Mouse (Mus musculus): ENCODE measurements around the gene Pde3a.
A peak's percentile ranks its signal among the peaks of the same experiment; 100 is the strongest.

Gene Pde3a

GRCm38 (mm10) chr6:141327134-141327533 lies 78.1 kb downstream of the Pde3a start:
- DNase-seq (ENCODE audit: low read depth) = peak; percentile 57

DNA sequence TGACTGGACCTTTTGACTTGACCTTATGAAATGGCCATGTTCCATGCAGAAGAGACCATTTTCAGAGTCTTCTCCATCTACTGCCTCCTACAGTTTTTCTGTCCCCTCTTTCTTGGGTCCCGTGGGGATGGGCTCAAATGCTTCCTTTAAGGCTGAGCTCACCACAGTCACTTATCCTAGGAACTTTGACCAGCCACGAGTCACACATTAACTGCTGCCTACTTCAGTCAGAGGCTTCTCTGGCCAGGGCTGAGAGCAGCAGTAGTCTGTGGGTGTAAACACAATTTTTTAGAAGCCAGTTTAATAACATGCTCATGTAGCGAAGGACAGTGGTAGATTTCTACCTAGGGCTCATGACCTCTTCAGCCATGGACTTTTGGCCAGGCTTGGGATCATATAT lies 79.0 kb downstream of the Pde3a start:
- no peak for DNase-seq (ENCODE audit: low read depth)

GRCm38 (mm10) chr6:141331464-141331863 lies 82.4 kb downstream of the Pde3a start:
- peak; percentile 29 for DNase-seq (ENCODE audit: low read depth)

- no peak for DNase-seq (ENCODE audit: low read depth)
Measured at GRCm38 (mm10) chr6:141332613-141333165, 83.6 kb downstream of the Pde3a start.

- DNase-seq (ENCODE audit: low read depth) = peak; percentile 64
Measured at GRCm38 (mm10) chr6:141333245-141333644, 84.2 kb downstream of the Pde3a start.

GRCm38 (mm10) chr6:141335878-141336277 lies 86.8 kb downstream of the Pde3a start:
- no peak for DNase-seq (ENCODE audit: low read depth)

DNA sequence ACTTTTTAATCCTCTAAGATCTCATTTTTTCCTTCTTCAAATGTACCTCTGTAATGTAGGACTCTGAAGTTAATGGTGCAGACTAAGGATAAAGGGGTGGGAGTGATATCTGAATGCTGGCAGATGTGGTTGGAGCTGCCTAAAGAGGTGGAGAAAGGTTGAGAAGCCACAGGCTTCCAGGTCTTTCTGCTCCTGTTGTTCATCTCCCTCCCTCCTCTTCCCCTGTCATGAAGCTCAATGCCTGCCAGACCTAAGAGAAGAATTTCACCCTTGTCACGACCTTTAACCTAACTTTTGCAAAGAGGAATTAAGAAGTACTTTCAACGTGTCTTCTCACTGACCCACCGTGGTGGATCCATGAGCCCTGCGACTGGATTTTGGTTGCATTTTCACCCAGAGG lies 87.4 kb downstream of the Pde3a start:
- DNase-seq (ENCODE audit: low read depth) = no peak

- DNase-seq (ENCODE audit: low read depth) = no peak
Measured at GRCm38 (mm10) chr6:141337673-141338072, 88.6 kb downstream of the Pde3a start.

GRCm38 (mm10) chr6:141341385-141341784 lies 92.3 kb downstream of the Pde3a start:
- no peak for DNase-seq (ENCODE audit: low read depth)

GRCm38 (mm10) chr6:141347870-141348269 lies 98.8 kb downstream of the Pde3a start:
- no peak for DNase-seq (ENCODE audit: low read depth)

DNA sequence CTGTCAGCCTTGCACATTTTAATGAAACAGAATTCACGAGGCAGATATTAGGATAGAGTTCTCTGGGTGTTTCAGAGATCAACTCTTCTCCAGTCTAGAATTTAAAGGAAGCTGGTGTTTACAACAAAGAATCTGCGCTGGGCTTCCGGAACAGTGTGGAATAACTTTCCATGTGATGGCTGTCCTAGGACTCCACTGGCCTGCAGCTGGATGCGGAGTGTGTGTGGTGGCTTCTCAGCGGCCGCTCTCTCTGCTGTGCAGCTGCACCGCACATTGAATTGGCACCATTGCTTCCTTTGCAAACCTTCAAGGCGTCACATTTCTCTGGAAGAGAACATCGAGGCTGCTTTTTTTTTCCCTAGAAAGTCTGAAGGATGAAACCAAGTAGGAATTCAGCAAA lies 99.5 kb downstream of the Pde3a start:
- no peak for DNase-seq (ENCODE audit: low read depth)

- peak; percentile 22 for DNase-seq (ENCODE audit: low read depth)
Measured at GRCm38 (mm10) chr6:141350261-141350660, 101.2 kb downstream of the Pde3a start.

DNA sequence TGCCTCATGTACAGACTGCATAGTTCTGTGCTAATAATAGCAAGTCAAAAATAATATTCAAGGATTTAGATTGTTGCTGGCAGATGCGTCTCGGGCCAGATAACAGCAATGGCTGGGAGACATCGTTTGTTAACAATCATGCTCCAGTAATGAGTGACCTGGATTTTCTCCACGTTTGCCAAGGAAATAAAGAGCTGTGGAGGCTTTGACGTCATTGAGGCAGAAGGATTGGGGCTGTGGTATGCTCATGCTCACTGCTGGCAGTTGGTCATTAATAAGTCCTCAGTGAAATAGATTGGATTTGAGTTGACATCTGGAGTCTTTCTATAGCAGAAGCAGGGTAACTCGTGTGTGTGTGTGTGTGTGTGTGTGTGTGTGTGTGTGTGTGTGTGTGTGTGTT lies 103.2 kb downstream of the Pde3a start:
- DNase-seq (ENCODE audit: low read depth) = peak; percentile 36

GRCm38 (mm10) chr6:141363664-141364063 lies 114.6 kb downstream of the Pde3a start:
- no peak for DNase-seq (ENCODE audit: low read depth)

GRCm38 (mm10) chr6:141367037-141367436 lies 118.0 kb downstream of the Pde3a start:
- no peak for DNase-seq (ENCODE audit: low read depth)

- peak; percentile 66 for DNase-seq (ENCODE audit: low read depth)
Measured at GRCm38 (mm10) chr6:141372697-141373096, 123.6 kb downstream of the Pde3a start.

DNA sequence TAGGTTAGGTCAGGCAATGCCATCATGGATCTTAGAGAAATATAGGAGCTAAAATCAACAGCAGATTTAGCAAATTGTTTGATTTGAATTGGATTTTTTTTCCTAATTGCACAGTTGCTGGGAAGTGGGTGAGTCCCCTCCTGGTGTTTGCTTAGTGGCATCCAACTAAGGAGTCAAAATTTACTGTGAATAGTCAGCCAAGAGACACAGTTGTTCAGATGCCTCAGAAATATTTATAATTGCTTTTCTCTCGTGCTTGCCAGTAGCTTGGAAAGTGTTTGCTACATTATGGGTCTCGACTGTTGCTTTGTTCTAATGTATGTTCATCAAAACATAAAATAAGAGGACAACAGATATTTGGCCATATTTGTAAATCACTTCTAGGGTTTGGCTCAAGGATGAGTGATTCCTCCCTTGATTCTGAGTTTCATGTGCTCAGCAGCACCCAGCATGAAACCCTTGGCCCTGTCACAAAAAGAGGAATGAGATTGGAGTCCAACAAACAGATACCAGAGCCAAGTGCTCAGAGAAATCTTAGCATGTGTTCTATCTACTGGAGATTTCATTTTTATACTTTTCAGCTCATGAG lies 125.5 kb downstream of the Pde3a start:
- no peak for DNase-seq (ENCODE audit: low read depth)

GRCm38 (mm10) chr6:141375155-141375554 lies 126.1 kb downstream of the Pde3a start:
- no peak for DNase-seq (ENCODE audit: low read depth)

GRCm38 (mm10) chr6:141380927-141381326 lies 131.9 kb downstream of the Pde3a start:
- DNase-seq (ENCODE audit: low read depth) = no peak

DNA sequence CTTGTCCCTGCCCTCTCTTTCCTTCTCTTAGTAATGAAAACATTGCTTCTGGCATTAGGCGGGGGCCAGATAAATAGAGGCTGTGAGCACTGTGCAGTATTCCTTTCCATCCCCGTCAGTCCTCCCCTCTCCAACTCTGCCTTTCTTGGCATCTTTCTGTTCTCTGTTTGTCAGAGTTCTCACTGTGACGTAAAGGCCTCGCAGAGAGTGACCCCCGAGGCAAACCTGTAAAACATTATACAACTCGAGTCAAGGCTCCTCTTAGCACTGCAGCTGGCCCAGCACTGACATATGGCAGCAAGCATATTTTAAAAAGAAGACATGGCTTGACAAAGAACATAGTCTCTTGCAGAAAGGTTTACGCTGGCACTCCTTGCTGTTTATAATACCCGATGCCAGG lies 132.4 kb downstream of the Pde3a start:
- no peak for DNase-seq (ENCODE audit: low read depth)

- DNase-seq (ENCODE audit: low read depth) = no peak
Measured at GRCm38 (mm10) chr6:141381881-141382370, 132.9 kb downstream of the Pde3a start.

DNA sequence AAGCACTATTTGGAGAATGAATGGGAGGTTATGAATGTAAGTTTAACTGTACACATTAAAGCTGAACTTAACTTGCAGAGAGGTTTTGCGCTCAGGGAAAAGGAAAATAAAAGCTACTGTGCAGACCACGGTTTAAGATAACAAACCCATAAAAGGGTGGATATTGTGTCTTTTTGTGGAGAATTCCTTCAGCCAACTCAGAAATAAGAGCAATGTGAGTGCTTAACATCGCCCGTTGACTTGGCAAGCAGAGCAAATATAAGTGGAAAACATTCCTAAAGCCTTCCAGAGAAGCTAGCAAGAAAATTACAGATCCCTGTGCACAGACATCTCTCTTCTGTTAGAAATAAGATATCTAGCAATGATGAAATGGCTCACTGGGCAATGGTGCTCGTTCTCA lies 139.0 kb downstream of the Pde3a start:
- DNase-seq (ENCODE audit: low read depth) = no peak

- peak; percentile 58 for DNase-seq (ENCODE audit: low read depth)
Measured at GRCm38 (mm10) chr6:141395926-141396325, 146.9 kb downstream of the Pde3a start.

DNA sequence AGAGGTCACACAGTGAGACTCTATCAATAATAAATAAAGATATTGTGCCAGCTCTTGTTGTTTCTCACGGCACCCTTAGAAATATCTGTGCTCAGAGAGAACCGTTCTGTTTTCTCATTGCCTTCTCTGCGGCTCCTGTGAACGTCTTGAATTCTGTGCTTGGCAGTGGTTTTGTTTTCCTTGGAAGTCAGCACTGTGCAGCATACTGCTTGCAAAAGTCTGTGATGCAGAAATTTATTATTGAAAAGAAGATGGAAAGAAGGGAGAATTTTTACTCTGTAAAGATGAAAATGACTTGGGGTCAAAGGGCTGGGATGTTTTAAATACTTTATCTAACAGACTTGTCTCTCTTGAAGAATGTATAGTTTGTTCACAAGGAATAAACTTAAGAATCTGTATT lies 150.3 kb downstream of the Pde3a start:
- peak; percentile 87 for DNase-seq (ENCODE audit: low read depth)

Data from NIH3T3 (cell line).